8 mouse cellular contexts compared by ENCODE assay signal in genomic region chr13:21778814-21779766, GRCm38 (mm10). TPM values are rescaled to one million over a fixed set of nuclear protein-coding genes. Genes with fewer than 3 reads are reported as not detected.
DNase-seq lines count a peak whose midpoint lies in the region; ATAC-seq and TF ChIP-seq lines count a peak whose summit lies in the region.

No protein-coding gene starts in this region.

- H3K9ac ChIP-seq in embryonic facial prominence, embryonic 15.5 days, result peak overlapping the region; percentile 69
- H3K9ac ChIP-seq in kidney, embryonic 14.5 days (ENCODE audit: low read depth, low read length), result peak overlapping the region; percentile 96
- H3K9ac ChIP-seq in limb, embryonic 14.5 days (ENCODE audit: low read depth, low read length, severe bottlenecking), result peak overlapping the region; percentile 78
- peak overlapping the region; percentile 58 for H3K9ac ChIP-seq in midbrain, embryonic 16.5 days (ENCODE audit: low read depth, low read length)

- TF ChIP-seq POLR2A in bone marrow macrophage, adult 2 months (IDR thresholded peaks at IDR 0.05; ENCODE audit: borderline replicate concordance, low read depth, low read length), result no peak
- TF ChIP-seq POLR2A in limb, embryonic 14.5 days (IDR thresholded peaks at IDR 0.05; ENCODE audit: borderline replicate concordance, extremely low read depth, insufficient read depth, insufficient read length), result peak; percentile 90; the same call in 1 of the 2 replicates

- WGBS in embryonic facial prominence, embryonic 15.5 days, result 3% methylated on average over 33 of the region's 33 CpGs
- WGBS in heart, embryonic 10.5 days, result 9% methylated on average over 32 of the region's 33 CpGs
- WGBS in kidney, embryonic 14.5 days, result 4% methylated on average over 33 of the region's 33 CpGs
- WGBS in limb, embryonic 14.5 days, result 3% methylated on average over 33 of the region's 33 CpGs
- WGBS in midbrain, embryonic 16.5 days, result 5% methylated on average over 33 of the region's 33 CpGs

- no peak for TF ChIP-seq CTCF in bone marrow macrophage, adult 2 months (IDR thresholded peaks at IDR 0.05; ENCODE audit: low read depth, low read length)

- no peaks in the 10 kb centered on the region for H3K27me3 ChIP-seq in embryonic facial prominence, embryonic 15.5 days
- no peaks in the 10 kb centered on the region for H3K27me3 ChIP-seq in heart, embryonic 10.5 days (ENCODE audit: insufficient read depth, poor library complexity, severe bottlenecking)
- no peaks in the 10 kb centered on the region for H3K27me3 ChIP-seq in kidney, embryonic 14.5 days (ENCODE audit: control insufficient read depth, insufficient read depth, low read length)
- no peaks in the 10 kb centered on the region for H3K27me3 ChIP-seq in limb, embryonic 14.5 days (ENCODE audit: control insufficient read depth, insufficient read depth, low read length)
- no peaks in the 10 kb centered on the region; the same call in 1 of the 2 replicates for H3K27me3 ChIP-seq in midbrain, embryonic 16.5 days (ENCODE audit: control insufficient read depth, insufficient read depth, low read depth, low read length)

- no peaks in the 10 kb centered on the region for H3K36me3 ChIP-seq in embryonic facial prominence, embryonic 15.5 days
- H3K36me3 ChIP-seq in heart, embryonic 10.5 days, result no peaks in the 10 kb centered on the region
- no peaks in the 10 kb centered on the region for H3K36me3 ChIP-seq in kidney, embryonic 14.5 days (ENCODE audit: control insufficient read depth, insufficient read depth, low read length)
- H3K36me3 ChIP-seq in limb, embryonic 14.5 days (ENCODE audit: control insufficient read depth, insufficient read depth, low read length), result no peaks in the 10 kb centered on the region
- no peaks in the 10 kb centered on the region for H3K36me3 ChIP-seq in midbrain, embryonic 16.5 days (ENCODE audit: control insufficient read depth, insufficient read depth, low read length)

- no peaks in the 10 kb centered on the region for H3K9me3 ChIP-seq in embryonic facial prominence, embryonic 15.5 days (replicated peaks)
- no peaks in the 10 kb centered on the region for H3K9me3 ChIP-seq in heart, embryonic 10.5 days
- H3K9me3 ChIP-seq in kidney, embryonic 14.5 days (ENCODE audit: control insufficient read depth, low read length), result no peaks in the 10 kb centered on the region
- no peaks in the 10 kb centered on the region for H3K9me3 ChIP-seq in limb, embryonic 14.5 days (ENCODE audit: control insufficient read depth, low read length)
- no peaks in the 10 kb centered on the region for H3K9me3 ChIP-seq in midbrain, embryonic 16.5 days (replicated peaks; ENCODE audit: control insufficient read depth, low read length, poor library complexity, severe bottlenecking)

- peaks cover 2% of the 10 kb centered on the region; the same call in 1 of the 2 replicates for H3K4me1 ChIP-seq in bone marrow macrophage, adult 2 months (ENCODE audit: control insufficient read depth, insufficient read depth, low read length)
- peaks cover 32% of the 10 kb centered on the region for H3K4me1 ChIP-seq in embryonic facial prominence, embryonic 15.5 days
- peaks cover 13% of the 10 kb centered on the region for H3K4me1 ChIP-seq in heart, embryonic 10.5 days
- H3K4me1 ChIP-seq in kidney, embryonic 14.5 days (ENCODE audit: control insufficient read depth, insufficient read depth, low read length), result peaks cover 10% of the 10 kb centered on the region
- H3K4me1 ChIP-seq in limb, embryonic 14.5 days (ENCODE audit: control insufficient read depth, insufficient read depth, low read length), result peaks cover 7% of the 10 kb centered on the region
- peaks cover 20% of the 10 kb centered on the region for H3K4me1 ChIP-seq in midbrain, embryonic 16.5 days (ENCODE audit: control insufficient read depth, insufficient read depth, low read length)

- peak; percentile 88 for ATAC-seq in embryonic facial prominence, embryonic 15.5 days (ENCODE audit: insufficient number of reproducible peaks, low FRiP score, low TSS enrichment, low read depth)
- ATAC-seq in kidney, embryonic 14.5 days (ENCODE audit: low FRiP score, low TSS enrichment), result peak; percentile 80
- ATAC-seq in limb, embryonic 14.5 days (ENCODE audit: low FRiP score, low read depth), result peak; percentile 81
- peak; percentile 96 for ATAC-seq in midbrain, embryonic 16.5 days

- DNase-seq in A20 (ENCODE audit: low read depth, low spot score), result peak; percentile 92
- DNase-seq in heart, embryonic 10.5 days (ENCODE audit: low spot score), result peak; percentile 86
- DNase-seq in limb, embryonic 14.5 days (ENCODE audit: low spot score), result peak; percentile 98
- DNase-seq in spleen, postnatal 10 days (ENCODE audit: low spot score in 2 of 2), result peak; percentile 80 to 81

- H3K4me3 ChIP-seq in bone marrow macrophage, adult 2 months (ENCODE audit: insufficient read depth, low read length), result peak overlapping the region; percentile 65
- H3K4me3 ChIP-seq in embryonic facial prominence, embryonic 15.5 days (replicated peaks), result peak overlapping the region; percentile 57
- H3K4me3 ChIP-seq in heart, embryonic 10.5 days, result peak overlapping the region; percentile 68
- H3K4me3 ChIP-seq in kidney, embryonic 14.5 days (ENCODE audit: low read length), result peak overlapping the region; percentile 74
- H3K4me3 ChIP-seq in limb, embryonic 14.5 days (replicated peaks; ENCODE audit: low read length), result peak overlapping the region; percentile 51
- peak overlapping the region; percentile 42 for H3K4me3 ChIP-seq in midbrain, embryonic 16.5 days (ENCODE audit: low read depth, low read length)

- H3K27ac ChIP-seq in bone marrow macrophage, adult 2 months (ENCODE audit: insufficient read depth, low read depth, low read length), result peak overlapping the region; percentile 79
- peak overlapping the region; percentile 95 for H3K27ac ChIP-seq in embryonic facial prominence, embryonic 15.5 days (replicated peaks)
- H3K27ac ChIP-seq in heart, embryonic 10.5 days, result peak overlapping the region; percentile 93
- peak overlapping the region; percentile 99 for H3K27ac ChIP-seq in kidney, embryonic 14.5 days (ENCODE audit: low read depth, low read length)
- peak overlapping the region; percentile 92 for H3K27ac ChIP-seq in limb, embryonic 14.5 days (replicated peaks; ENCODE audit: low read depth, low read length)
- peak overlapping the region; percentile 76 for H3K27ac ChIP-seq in midbrain, embryonic 16.5 days (ENCODE audit: low read length)

- peak overlapping the region; percentile 93 for H3K4me2 ChIP-seq in embryonic facial prominence, embryonic 15.5 days (replicated peaks)
- H3K4me2 ChIP-seq in kidney, embryonic 14.5 days (replicated peaks; ENCODE audit: low read depth, low read length), result peak overlapping the region; percentile 88
- peak overlapping the region; percentile 75 for H3K4me2 ChIP-seq in limb, embryonic 14.5 days (replicated peaks; ENCODE audit: low read depth, low read length, severe bottlenecking)
- peak overlapping the region; percentile 88 for H3K4me2 ChIP-seq in midbrain, embryonic 16.5 days (ENCODE audit: low read length)

RNA-seq across cellular contexts. Expression of gene Hist1h1b, which starts 1.3 kb away (rescaled TPM):
- polyA plus RNA-seq in bone marrow macrophage, adult 2 months (2012; ENCODE audit: insufficient read depth, insufficient read length, missing spikeins), result 0.82 and 2.1 TPM in 2 replicates
- polyA plus RNA-seq in embryonic facial prominence, embryonic 15.5 days (2015; fragmentation: Nextera tagmentation; extraction: Ambion mirVana), result 16.8 and 19.6 TPM in 2 replicates
- polyA plus RNA-seq in heart, embryonic 10.5 days (2016; fragmentation: Nextera tagmentation; extraction: Ambion mirVana), result 12.2 and 12.8 TPM in 2 replicates
- 18.8 and 27.0 TPM in 2 replicates for polyA plus RNA-seq in kidney, embryonic 14.5 days (2014; fragmentation: Nextera tagmentation; extraction: Ambion mirVana)
- polyA plus RNA-seq in limb, embryonic 14.5 days (2012; rRNA removed), result 5.9 and 6.7 TPM in 2 replicates
- polyA plus RNA-seq in limb, embryonic 14.5 days (2014; fragmentation: Nextera tagmentation; extraction: Ambion mirVana), result 8.9 and 13.0 TPM in 2 replicates
- polyA plus RNA-seq in midbrain, embryonic 16.5 days (2015; fragmentation: Nextera tagmentation; extraction: Ambion mirVana), result 0.69 and 2.4 TPM in 2 replicates

RNA-seq across cellular contexts. Expression of gene Hist1h3i, which starts 4.1 kb away (rescaled TPM):
- 3.9 and 4.4 TPM in 2 replicates for polyA plus RNA-seq in bone marrow macrophage, adult 2 months (2012; ENCODE audit: insufficient read depth, insufficient read length, missing spikeins)
- polyA plus RNA-seq in embryonic facial prominence, embryonic 15.5 days (2015; fragmentation: Nextera tagmentation; extraction: Ambion mirVana), result 86.2 and 99.0 TPM in 2 replicates
- polyA plus RNA-seq in heart, embryonic 10.5 days (2016; fragmentation: Nextera tagmentation; extraction: Ambion mirVana), result 51.2 and 119 TPM in 2 replicates
- polyA plus RNA-seq in kidney, embryonic 14.5 days (2014; fragmentation: Nextera tagmentation; extraction: Ambion mirVana), result 212 and 289 TPM in 2 replicates
- 39.9 and 59.2 TPM in 2 replicates for polyA plus RNA-seq in limb, embryonic 14.5 days (2012; rRNA removed)
- polyA plus RNA-seq in limb, embryonic 14.5 days (2014; fragmentation: Nextera tagmentation; extraction: Ambion mirVana), result 142 and 166 TPM in 2 replicates
- 13.1 and 17.6 TPM in 2 replicates for polyA plus RNA-seq in midbrain, embryonic 16.5 days (2015; fragmentation: Nextera tagmentation; extraction: Ambion mirVana)

RNA-seq across cellular contexts. Expression of gene Hist1h2an, which starts 7.9 kb away (rescaled TPM):
- not detected in 2 replicates for polyA plus RNA-seq in bone marrow macrophage, adult 2 months (2012; ENCODE audit: insufficient read depth, insufficient read length, missing spikeins)
- polyA plus RNA-seq in embryonic facial prominence, embryonic 15.5 days (2015; fragmentation: Nextera tagmentation; extraction: Ambion mirVana), result 2.5 and 10.7 TPM in 2 replicates
- polyA plus RNA-seq in heart, embryonic 10.5 days (2016; fragmentation: Nextera tagmentation; extraction: Ambion mirVana), result 4.6 and 7.6 TPM in 2 replicates
- 11.0 and 12.2 TPM in 2 replicates for polyA plus RNA-seq in kidney, embryonic 14.5 days (2014; fragmentation: Nextera tagmentation; extraction: Ambion mirVana)
- polyA plus RNA-seq in limb, embryonic 14.5 days (2012; rRNA removed), result 9.3 and 19.2 TPM in 2 replicates
- 6.1 and 8.1 TPM in 2 replicates for polyA plus RNA-seq in limb, embryonic 14.5 days (2014; fragmentation: Nextera tagmentation; extraction: Ambion mirVana)
- polyA plus RNA-seq in midbrain, embryonic 16.5 days (2015; fragmentation: Nextera tagmentation; extraction: Ambion mirVana), result not detected in 2 replicates

RNA-seq across cellular contexts. Expression of gene Hist1h2bp, which starts 8.2 kb away (rescaled TPM):
- polyA plus RNA-seq in bone marrow macrophage, adult 2 months (2012; ENCODE audit: insufficient read depth, insufficient read length, missing spikeins), result not detected in 2 replicates
- 1.0 and 2.8 TPM in 2 replicates for polyA plus RNA-seq in embryonic facial prominence, embryonic 15.5 days (2015; fragmentation: Nextera tagmentation; extraction: Ambion mirVana)
- 1.00 and 1.6 TPM in 2 replicates for polyA plus RNA-seq in heart, embryonic 10.5 days (2016; fragmentation: Nextera tagmentation; extraction: Ambion mirVana)
- polyA plus RNA-seq in kidney, embryonic 14.5 days (2014; fragmentation: Nextera tagmentation; extraction: Ambion mirVana), result 1.9 and 4.3 TPM in 2 replicates
- polyA plus RNA-seq in limb, embryonic 14.5 days (2012; rRNA removed), result 1.8 and 2.2 TPM in 2 replicates
- polyA plus RNA-seq in limb, embryonic 14.5 days (2014; fragmentation: Nextera tagmentation; extraction: Ambion mirVana), result 1.9 and 2.1 TPM in 2 replicates
- polyA plus RNA-seq in midbrain, embryonic 16.5 days (2015; fragmentation: Nextera tagmentation; extraction: Ambion mirVana), result 0.72 TPM in 1 of 2 replicates, not detected in the other

RNA-seq across cellular contexts. Expression of gene Hist1h2bn, which starts 25.2 kb away (rescaled TPM):
- 7.1 and 7.3 TPM in 2 replicates for polyA plus RNA-seq in bone marrow macrophage, adult 2 months (2012; ENCODE audit: insufficient read depth, insufficient read length, missing spikeins)
- 3.4 and 3.6 TPM in 2 replicates for polyA plus RNA-seq in embryonic facial prominence, embryonic 15.5 days (2015; fragmentation: Nextera tagmentation; extraction: Ambion mirVana)
- 1.2 and 3.0 TPM in 2 replicates for polyA plus RNA-seq in heart, embryonic 10.5 days (2016; fragmentation: Nextera tagmentation; extraction: Ambion mirVana)
- polyA plus RNA-seq in kidney, embryonic 14.5 days (2014; fragmentation: Nextera tagmentation; extraction: Ambion mirVana), result 2.0 and 11.0 TPM in 2 replicates
- polyA plus RNA-seq in limb, embryonic 14.5 days (2012; rRNA removed), result 15.3 and 18.4 TPM in 2 replicates
- 3.2 and 3.4 TPM in 2 replicates for polyA plus RNA-seq in limb, embryonic 14.5 days (2014; fragmentation: Nextera tagmentation; extraction: Ambion mirVana)
- polyA plus RNA-seq in midbrain, embryonic 16.5 days (2015; fragmentation: Nextera tagmentation; extraction: Ambion mirVana), result 1.1 TPM in 1 of 2 replicates, not detected in the other

Comparison
In these comparisons a context has a peak if more than half of its experiments do, and no peak if none do; other contexts are left out.
1. Peak in every context shown above with its lines: DNase-seq, ATAC-seq, H3K4me3 ChIP-seq and H3K27ac ChIP-seq.